Mouse (Mus musculus) thymus, postnatal 4 days (tissue): ENCODE measurements at regions not wholly inside any gene's neighbourhood (a gene's known extent, or its start where the extent isn't known, plus 50 kb on each side); places are given as distances from the start of the nearest gene placed in this dataset.

Source experiments
- DNase-seq: peaks from one replicate; pipeline ENCODE4 v3.0.0; 2021

GRCm38 (mm10) chr4:55134339-55134738 lies 189.5 kb downstream of the Zfp462 start:
- no peak for DNase-seq

GRCm38 (mm10) chr4:55134791-55135190 lies 189.9 kb downstream of the Zfp462 start:
- no peak for DNase-seq

GRCm38 (mm10) chr4:55136283-55136682 lies 191.4 kb downstream of the Zfp462 start:
- no peak for DNase-seq

- no peak for DNase-seq
Measured at GRCm38 (mm10) chr4:55137781-55138394, 193.0 kb downstream of the Zfp462 start.

- DNase-seq, result no peak
Measured at GRCm38 (mm10) chr4:55141317-55141716, 196.5 kb downstream of the Zfp462 start.

GRCm38 (mm10) chr4:55141923-55142732 lies 197.3 kb downstream of the Zfp462 start:
- no peak for DNase-seq

GRCm38 (mm10) chr4:55143400-55143799 lies 198.6 kb downstream of the Zfp462 start:
- no peak for DNase-seq

GRCm38 (mm10) chr4:55144995-55145394 lies 200.1 kb downstream of the Zfp462 start:
- no peak for DNase-seq

GRCm38 (mm10) chr4:55145968-55146367 lies 201.1 kb downstream of the Zfp462 start:
- DNase-seq, result no peak

GRCm38 (mm10) chr4:55148380-55148779 lies 201.5 kb upstream of the Rad23b start:
- DNase-seq, result no peak

- DNase-seq, result no peak
Measured at GRCm38 (mm10) chr4:55154556-55154955, 195.3 kb upstream of the Rad23b start.

GRCm38 (mm10) chr4:55158166-55158739 lies 191.6 kb upstream of the Rad23b start:
- DNase-seq, result no peak

- DNase-seq, result no peak
Measured at GRCm38 (mm10) chr4:55166266-55166665, 183.6 kb upstream of the Rad23b start.

GRCm38 (mm10) chr4:55169063-55169462 lies 180.8 kb upstream of the Rad23b start:
- DNase-seq, result no peak

- no peak for DNase-seq
Measured at GRCm38 (mm10) chr4:55172334-55172891, 177.4 kb upstream of the Rad23b start.

- DNase-seq, result no peak
Measured at GRCm38 (mm10) chr4:55176026-55176425, 173.8 kb upstream of the Rad23b start.

GRCm38 (mm10) chr4:55179456-55179855 lies 170.4 kb upstream of the Rad23b start:
- no peak for DNase-seq

- DNase-seq, result no peak
Measured at GRCm38 (mm10) chr4:55183519-55183918, 166.3 kb upstream of the Rad23b start.

- no peak for DNase-seq
Measured at GRCm38 (mm10) chr4:55188716-55189115, 161.1 kb upstream of the Rad23b start.

- DNase-seq, result no peak
Measured at GRCm38 (mm10) chr4:55190586-55190985, 159.3 kb upstream of the Rad23b start.

- DNase-seq, result no peak
Measured at GRCm38 (mm10) chr4:55194061-55194460, 155.8 kb upstream of the Rad23b start.

GRCm38 (mm10) chr4:55194552-55194951 lies 155.3 kb upstream of the Rad23b start:
- no peak for DNase-seq
